Mouse (Mus musculus) brain, embryonic 14.5 days (tissue): Measurements from ENCODE around the gene Rnf126.

ENCODE experiments used
- CTCF ChIP-seq: fragments of 200-500 bp; IDR thresholded peaks from 2 replicates; pipeline ENCODE4 v1.5.1; 2012; ENCODE audit warnings: inconsistent platforms, mild to moderate bottlenecking, moderate library complexity, borderline replicate concordance; ENCODE audit not compliant: insufficient read depth, insufficient read length; ENCODE audit errors: extremely low read depth
- POLR2A ChIP-seq: fragments of 200-500 bp; IDR thresholded peaks from 2 replicates; pipeline ENCODE4 v1.6.1; 2012; ENCODE audit warnings: mild to moderate bottlenecking, inconsistent platforms, borderline replicate concordance; ENCODE audit not compliant: poor library complexity, insufficient read depth, insufficient read length, severe bottlenecking; ENCODE audit errors: extremely low read depth

- TF ChIP-seq POLR2A (no peak), CTCF (no peak)
Measured at GRCm38 (mm10) chr10:79721089-79721488, 45.7 kb downstream of the Rnf126 start.
